Mouse (Mus musculus) C2C12 (cell line): Measurements from ENCODE around the gene Ube2f.

ENCODE experiments used
- CEBPB ChIP-seq: IDR thresholded peaks from one replicate; pipeline ENCODE4 v1.6.1; 2011; ENCODE audit warnings: low read depth, mild to moderate bottlenecking, control low read depth, moderate library complexity
- CTCF ChIP-seq: IDR thresholded peaks from one replicate; pipeline ENCODE4 v1.5.1; 2011; ENCODE audit not compliant: control insufficient read depth, insufficient read depth, insufficient read length
- MAX ChIP-seq: IDR thresholded peaks from one replicate; pipeline ENCODE4 v1.6.1; 2011; ENCODE audit warnings: mild to moderate bottlenecking, control low read depth
- MYOD1 ChIP-seq: IDR thresholded peaks from one replicate; pipeline ENCODE4 v1.6.1; 2011; ENCODE audit warnings: low read depth; ENCODE audit not compliant: control insufficient read depth, insufficient read length

GRCm38 (mm10) chr1:91237676-91238075 is 12.4 kb upstream of the Ube2f start:
- TF ChIP-seq CTCF = no peak
- TF ChIP-seq MYOD1 = no peak
- no peak for TF ChIP-seq CEBPB
- TF ChIP-seq MAX = no peak
